Mouse (Mus musculus) cortical plate, adult 2 months (tissue): Measurements from ENCODE around the gene Glrx3. TPM values are rescaled to one million over a fixed set of nuclear protein-coding genes. Genes with fewer than 3 reads are reported as not detected.

Experiments used
- H3K27ac ChIP-seq: fragments of 200-500 bp; 2 replicates; pipeline ENCODE4 v1.5.1; 2012; ENCODE audit warnings: low read length, control low read depth, inconsistent platforms; ENCODE audit not compliant: insufficient read depth
- H3K4me1 ChIP-seq: fragments of 200-500 bp; 2 replicates; pipeline ENCODE4 v1.6.1; 2011; ENCODE audit warnings: low read length; ENCODE audit not compliant: control insufficient read depth, insufficient read depth
- H3K4me3 ChIP-seq: fragments of 200-500 bp; 2 replicates; pipeline ENCODE4 v1.5.1; 2011; ENCODE audit warnings: mild to moderate bottlenecking, low read length, control low read depth; ENCODE audit not compliant: insufficient read depth
- CTCF ChIP-seq: fragments of 200-500 bp; IDR thresholded peaks from 2 replicates; pipeline ENCODE4 v1.5.1; 2011; ENCODE audit warnings: mild to moderate bottlenecking, control low read depth, low read length; ENCODE audit not compliant: insufficient read depth; ENCODE audit errors: extremely low read depth
- POLR2A ChIP-seq: fragments of 200-500 bp; IDR thresholded peaks from 2 replicates; pipeline ENCODE4 v1.6.1; 2011; ENCODE audit warnings: mild to moderate bottlenecking, low read length, control low read depth; ENCODE audit not compliant: insufficient read depth; ENCODE audit errors: extremely low read depth
- polyA plus RNA-seq: library from polyadenylated mRNA; depleted of rRNA; stranded (reverse); fragments of >200 nt; gene quantifications from 2 replicates; pipeline ENCODE4 v1.2.3, GENCODE M21; 2012; rRNA removed

The Glrx3 gene
- polyA plus RNA-seq, 1 experiment = 102 TPM

GRCm38 (mm10) chr7:137518028-137518576 is 80.7 kb downstream of the Glrx3 start:
- Histone ChIP-seq H3K27ac (no peak overlapping the region), H3K4me1 (no peaks in the 10 kb centered on the region), H3K4me3 (no peak overlapping the region)
- TF ChIP-seq POLR2A (no peak), CTCF (no peak)

Other genes starting within 250 kb of the Glrx3 start
- 0.40 and 0.42 TPM in 2 replicates for gene Ebf3, start 123.2 kb upstream of the Glrx3 start, polyA plus RNA-seq
- 4.1 and 4.8 TPM in 2 replicates for gene 9430038I01Rik, start 26.9 kb upstream of the Glrx3 start, polyA plus RNA-seq